Mouse (Mus musculus) CD4-positive, CD25-positive, alpha-beta regulatory T cell, adult 4 months (primary cell): ENCODE measurements at regions not wholly inside any gene's neighbourhood (a gene's known extent, or its start where the extent isn't known, plus 50 kb on each side); places are given as distances from the start of the nearest gene placed in this dataset.

Experiments used
- ATAC-seq: one replicate; pipeline ENCODE4 v1.8.0; 2017

- ATAC-seq, result no peak
These were observed 238.7 kb upstream of the Fggy start for GRCm38 (mm10) chr4:95318561-95318960.

GRCm38 (mm10) chr4:95319036-95319435, 238.3 kb upstream of the Fggy start:
- no peak for ATAC-seq

GRCm38 (mm10) chr4:95325861-95326260, 231.4 kb upstream of the Fggy start:
- no peak for ATAC-seq

GRCm38 (mm10) chr4:95339822-95340221, 217.5 kb upstream of the Fggy start:
- no peak for ATAC-seq

GRCm38 (mm10) chr4:95340926-95341325, 216.4 kb upstream of the Fggy start:
- ATAC-seq, result no peak

- no peak for ATAC-seq
These were observed 210.5 kb upstream of the Fggy start for GRCm38 (mm10) chr4:95346722-95347197.

GRCm38 (mm10) chr4:95347436-95347835, 209.9 kb upstream of the Fggy start:
- ATAC-seq, result no peak

GRCm38 (mm10) chr4:95348405-95349123, 208.7 kb upstream of the Fggy start:
- no peak for ATAC-seq

- ATAC-seq, result peak; percentile 86
These were observed 203.4 kb upstream of the Fggy start for GRCm38 (mm10) chr4:95353894-95354319.

GRCm38 (mm10) chr4:95358674-95359073, 198.6 kb upstream of the Fggy start:
- no peak for ATAC-seq

- no peak for ATAC-seq
These were observed 196.9 kb upstream of the Fggy start for GRCm38 (mm10) chr4:95360336-95360967.

GRCm38 (mm10) chr4:95364376-95365082, 192.8 kb upstream of the Fggy start:
- no peak for ATAC-seq

GRCm38 (mm10) chr4:95376386-95376785, 180.9 kb upstream of the Fggy start:
- no peak for ATAC-seq

GRCm38 (mm10) chr4:95377222-95378134, 179.8 kb upstream of the Fggy start:
- ATAC-seq, result no peak

- ATAC-seq, result no peak
These were observed 178.7 kb upstream of the Fggy start for GRCm38 (mm10) chr4:95378645-95379044.

GRCm38 (mm10) chr4:95383216-95383892, 174.0 kb upstream of the Fggy start:
- ATAC-seq, result no peak

GRCm38 (mm10) chr4:95385552-95385951, 171.8 kb upstream of the Fggy start:
- ATAC-seq, result no peak

- ATAC-seq, result no peak
These were observed 171.3 kb upstream of the Fggy start for GRCm38 (mm10) chr4:95386021-95386420.

GRCm38 (mm10) chr4:95388556-95388955, 168.8 kb upstream of the Fggy start:
- ATAC-seq, result no peak

GRCm38 (mm10) chr4:95389647-95390046, 167.7 kb upstream of the Fggy start:
- ATAC-seq, result no peak

- ATAC-seq, result no peak
These were observed 166.8 kb upstream of the Fggy start for GRCm38 (mm10) chr4:95390549-95390948.

- no peak for ATAC-seq
These were observed 161.6 kb upstream of the Fggy start for GRCm38 (mm10) chr4:95395746-95396145.
